Mouse (Mus musculus): Measurements from ENCODE around the gene Polr2h. TPM values are rescaled to one million over a fixed set of nuclear protein-coding genes. Genes with fewer than 3 reads are reported as not detected.

Polr2h gene
- total and polyA plus RNA-seq, 3 experiments, result 117 to 183 (median 157) TPM

DNA sequence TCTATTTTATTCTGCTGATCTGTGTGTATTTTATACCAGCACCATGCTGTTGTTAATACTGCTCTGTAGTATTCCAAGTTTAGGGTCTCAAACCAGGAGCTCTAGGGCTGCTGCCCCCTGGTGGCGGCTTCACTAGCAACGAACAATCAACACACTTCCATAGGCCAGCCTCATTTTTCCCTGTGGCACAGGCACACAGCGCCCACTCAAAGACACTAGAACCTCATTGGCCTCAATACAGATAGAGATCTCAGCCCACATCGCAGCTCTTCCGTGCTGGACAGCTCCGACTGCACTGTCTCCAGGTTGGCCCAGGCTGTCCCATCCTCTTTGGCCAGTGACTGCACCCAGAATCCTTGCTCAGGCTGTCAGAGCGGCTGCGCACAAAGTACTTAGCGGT lies 47.8 kb downstream of the Polr2h start:
- Histone ChIP-seq H3K4me3 (replicated peaks in 1 of 3; ENCODE audit: low read depth in 2 of 3, low read length in 2 of 3, poor library complexity in 1 of 3) (no peak overlapping the region), H3K27ac (ENCODE audit: insufficient read depth, low read depth) (no peak overlapping the region), H3K27me3 (replicated peaks) (peaks cover 2% of the 10 kb centered on the region), H3K4me2 (ENCODE audit: insufficient read depth, low read depth, poor library complexity, severe bottlenecking) (no peak overlapping the region), H3K4me1 (ENCODE audit: control insufficient read depth in 1 of 2, insufficient read depth in 2 of 2) (no peaks in the 10 kb centered on the region), H3K36me3 (replicated peaks in 1 of 2; ENCODE audit: control insufficient read depth in 1 of 2, insufficient read depth in 1 of 2, low read length in 1 of 2) (no peaks in the 10 kb centered on the region), H3K79me2 (replicated peaks; ENCODE audit: control insufficient read depth, extremely low read depth, insufficient read depth, poor library complexity, severe bottlenecking) (no peaks in the 10 kb centered on the region), H3K9ac (ENCODE audit: insufficient read depth, low read depth) (no peak overlapping the region), H3K9me3 (replicated peaks; ENCODE audit: low read length) (peaks cover 2% of the 10 kb centered on the region)
- DNase-seq (ENCODE audit: extremely low read depth), result peak; percentile 55
- TF ChIP-seq CTCF (conservative IDR thresholded peaks at IDR 0.05 in 1 of 2, IDR thresholded peaks at IDR 0.05 in 1 of 2; ENCODE audit: low read depth in 2 of 2, low read length in 2 of 2) (peak; percentile 84 to 90), GABPA (IDR thresholded peaks at IDR 0.05; ENCODE audit: insufficient replicate concordance, low read depth, low read length) (no peak), SMC3 (IDR thresholded peaks at IDR 0.05; ENCODE audit: low read depth, low read length) (peak; percentile 79), RAD21 (IDR thresholded peaks at IDR 0.05; ENCODE audit: low read depth, low read length) (peak; percentile 36)
- in situ Hi-C loops (cut with MboI; ENCODE audit: low pct_ligation_motif_present, low pct_unique_long_range_greater_than_20kb, low sequenced_read_pairs), result no loop called here
- dilution Hi-C loops (cut with MboI; ENCODE audit: extremely low pct_ligation_motif_present, extremely low pct_unique_long_range_greater_than_20kb, low sequenced_read_pairs), result no loop called here

Other genes starting within 250 kb of the Polr2h start
- 179 and 208 TPM in 2 replicates for gene Eif2b5, start 218.8 kb upstream of the Polr2h start, total RNA-seq (2012; rRNA removed)
- gene Eif2b5, start 218.8 kb upstream of the Polr2h start, total RNA-seq (2014; rRNA removed), result 183 and 203 TPM in 2 replicates
- 139 and 151 TPM in 2 replicates for gene Eif2b5, start 218.8 kb upstream of the Polr2h start, polyA plus RNA-seq (2012; ENCODE audit: insufficient read length, low read depth)
- 7.6 and 7.7 TPM in 2 replicates for gene Dvl3, start 200.7 kb upstream of the Polr2h start, total RNA-seq (2012; rRNA removed)
- gene Dvl3, start 200.7 kb upstream of the Polr2h start, total RNA-seq (2014; rRNA removed), result 1.8 and 1.9 TPM in 2 replicates
- 14.8 and 16.9 TPM in 2 replicates for gene Dvl3, start 200.7 kb upstream of the Polr2h start, polyA plus RNA-seq (2012; ENCODE audit: insufficient read length, low read depth)
- 315 and 343 TPM in 2 replicates for gene Ap2m1, start 182.2 kb upstream of the Polr2h start, total RNA-seq (2012; rRNA removed)
- 375 and 415 TPM in 2 replicates for gene Ap2m1, start 182.2 kb upstream of the Polr2h start, total RNA-seq (2014; rRNA removed)
- 304 and 319 TPM in 2 replicates for gene Ap2m1, start 182.2 kb upstream of the Polr2h start, polyA plus RNA-seq (2012; ENCODE audit: insufficient read length, low read depth)
- gene Abcf3, start 169.1 kb upstream of the Polr2h start, total RNA-seq (2012; rRNA removed), result 48.6 and 61.4 TPM in 2 replicates
- gene Abcf3, start 169.1 kb upstream of the Polr2h start, total RNA-seq (2014; rRNA removed), result 46.9 and 55.7 TPM in 2 replicates
- gene Abcf3, start 169.1 kb upstream of the Polr2h start, polyA plus RNA-seq (2012; ENCODE audit: insufficient read length, low read depth), result 98.0 and 98.9 TPM in 2 replicates
- not detected in 2 replicates for gene Vwa5b2, start 128.2 kb upstream of the Polr2h start, total RNA-seq (2012; rRNA removed)
- gene Vwa5b2, start 128.2 kb upstream of the Polr2h start, total RNA-seq (2014; rRNA removed), result not detected in 2 replicates
- gene Vwa5b2, start 128.2 kb upstream of the Polr2h start, polyA plus RNA-seq (2012; ENCODE audit: insufficient read length, low read depth), result 0.27 and 0.29 TPM in 2 replicates
- gene Eef1akmt4, start 106.1 kb upstream of the Polr2h start, total RNA-seq (2012; rRNA removed), result 50.7 and 54.6 TPM in 2 replicates
- gene Eef1akmt4, start 106.1 kb upstream of the Polr2h start, total RNA-seq (2014; rRNA removed), result 82.8 and 86.9 TPM in 2 replicates
- gene Eef1akmt4, start 106.1 kb upstream of the Polr2h start, polyA plus RNA-seq (2012; ENCODE audit: insufficient read length, low read depth), result 49.5 and 53.3 TPM in 2 replicates
- gene Gm49333, start 106.1 kb upstream of the Polr2h start, total RNA-seq (2012; rRNA removed), result 0.08 TPM in 1 of 2 replicates, not detected in the other
- not detected in 2 replicates for gene Gm49333, start 106.1 kb upstream of the Polr2h start, total RNA-seq (2014; rRNA removed)
- gene Gm49333, start 106.1 kb upstream of the Polr2h start, polyA plus RNA-seq (2012; ENCODE audit: insufficient read length, low read depth), result not detected in 2 replicates
- 22.7 and 25.6 TPM in 2 replicates for gene Alg3, start 105.9 kb upstream of the Polr2h start, total RNA-seq (2012; rRNA removed)
- gene Alg3, start 105.9 kb upstream of the Polr2h start, total RNA-seq (2014; rRNA removed), result 16.0 and 17.2 TPM in 2 replicates
- gene Alg3, start 105.9 kb upstream of the Polr2h start, polyA plus RNA-seq (2012; ENCODE audit: insufficient read length, low read depth), result 70.4 and 81.1 TPM in 2 replicates
- gene Camk2n2, start 96.4 kb upstream of the Polr2h start, total RNA-seq (2012; rRNA removed), result 2.0 and 2.3 TPM in 2 replicates
- 1.4 and 1.5 TPM in 2 replicates for gene Camk2n2, start 96.4 kb upstream of the Polr2h start, total RNA-seq (2014; rRNA removed)
- gene Camk2n2, start 96.4 kb upstream of the Polr2h start, polyA plus RNA-seq (2012; ENCODE audit: insufficient read length, low read depth), result 7.0 and 7.2 TPM in 2 replicates
- 0.08 and 0.34 TPM in 2 replicates for gene Ece2, start 87.8 kb upstream of the Polr2h start, total RNA-seq (2012; rRNA removed)
- gene Ece2, start 87.8 kb upstream of the Polr2h start, total RNA-seq (2014; rRNA removed), result 0.08 and 0.17 TPM in 2 replicates
- 0.26 and 0.49 TPM in 2 replicates for gene Ece2, start 87.8 kb upstream of the Polr2h start, polyA plus RNA-seq (2012; ENCODE audit: insufficient read length, low read depth)
- gene Psmd2, start 66.0 kb upstream of the Polr2h start, total RNA-seq (2012; rRNA removed), result 340 and 410 TPM in 2 replicates
- gene Psmd2, start 66.0 kb upstream of the Polr2h start, total RNA-seq (2014; rRNA removed), result 267 and 273 TPM in 2 replicates
- 528 and 678 TPM in 2 replicates for gene Psmd2, start 66.0 kb upstream of the Polr2h start, polyA plus RNA-seq (2012; ENCODE audit: insufficient read length, low read depth)
- gene Eif4g1, start 49.4 kb upstream of the Polr2h start, total RNA-seq (2012; rRNA removed), result 473 and 601 TPM in 2 replicates
- 370 and 403 TPM in 2 replicates for gene Eif4g1, start 49.4 kb upstream of the Polr2h start, total RNA-seq (2014; rRNA removed)
- 492 and 519 TPM in 2 replicates for gene Eif4g1, start 49.4 kb upstream of the Polr2h start, polyA plus RNA-seq (2012; ENCODE audit: insufficient read length, low read depth)
- gene Fam131a, start 24.4 kb upstream of the Polr2h start, total RNA-seq (2012; rRNA removed), result 1.0 and 1.3 TPM in 2 replicates
- 0.50 and 0.77 TPM in 2 replicates for gene Fam131a, start 24.4 kb upstream of the Polr2h start, total RNA-seq (2014; rRNA removed)
- 0.67 and 1.4 TPM in 2 replicates for gene Fam131a, start 24.4 kb upstream of the Polr2h start, polyA plus RNA-seq (2012; ENCODE audit: insufficient read length, low read depth)
- 4.2 and 4.5 TPM in 2 replicates for gene Clcn2, start 81 bp downstream of the Polr2h start, total RNA-seq (2012; rRNA removed)
- gene Clcn2, start 81 bp downstream of the Polr2h start, total RNA-seq (2014; rRNA removed), result 1.2 and 1.4 TPM in 2 replicates
- gene Clcn2, start 81 bp downstream of the Polr2h start, polyA plus RNA-seq (2012; ENCODE audit: insufficient read length, low read depth), result 3.5 and 4.1 TPM in 2 replicates
- not detected in 2 replicates for gene Chrd, start 15.5 kb downstream of the Polr2h start, total RNA-seq (2012; rRNA removed)
- gene Chrd, start 15.5 kb downstream of the Polr2h start, total RNA-seq (2014; rRNA removed), result not detected in 2 replicates
- not detected in 2 replicates for gene Chrd, start 15.5 kb downstream of the Polr2h start, polyA plus RNA-seq (2012; ENCODE audit: insufficient read length, low read depth)
- gene Thpo, start 16.8 kb downstream of the Polr2h start, total RNA-seq (2012; rRNA removed), result 0.08 TPM in 2 replicates
- 0.19 TPM in 2 replicates for gene Thpo, start 16.8 kb downstream of the Polr2h start, total RNA-seq (2014; rRNA removed)
- gene Thpo, start 16.8 kb downstream of the Polr2h start, polyA plus RNA-seq (2012; ENCODE audit: insufficient read length, low read depth), result 0.71 and 1.0 TPM in 2 replicates